Mouse (Mus musculus) heart, embryonic 15.5 days (tissue): ENCODE measurements around the gene Prkar2b. TPM values are rescaled to one million over a fixed set of nuclear protein-coding genes. Genes with fewer than 3 reads are reported as not detected.
A peak's percentile ranks its signal among the peaks of the same experiment; 100 is the strongest.

Experiments used
- ATAC-seq: fragments of 200-750 bp; cut with Nextera tagmentation; replicated peaks from 2 replicates; pipeline ENCODE4 v1.8.0; 2017; ENCODE audit warnings: low read depth, moderate TSS enrichment; ENCODE audit not compliant: insufficient number of reproducible peaks, insufficient read depth, low FRiP score
- H3K27ac ChIP-seq: fragments of 300-500 bp; sonication (generic); 2 replicates; pipeline ENCODE4 v1.5.1; 2015; ENCODE audit warnings: mild to moderate bottlenecking, inconsistent platforms
- H3K27me3 ChIP-seq: fragments of 300-500 bp; sonication (generic); 2 replicates; pipeline ENCODE4 v1.6.1; 2015; ENCODE audit warnings: inconsistent platforms
- H3K36me3 ChIP-seq: fragments of 300-500 bp; sonication (generic); 2 replicates; pipeline ENCODE4 v1.6.1; 2015; ENCODE audit warnings: mild to moderate bottlenecking, inconsistent platforms
- H3K4me1 ChIP-seq: fragments of 300-500 bp; sonication (generic); replicated peaks from 2 replicates; pipeline ENCODE4 v1.6.1; 2015; ENCODE audit warnings: inconsistent platforms
- H3K4me2 ChIP-seq: fragments of 300-500 bp; sonication (generic); 2 replicates; pipeline ENCODE4 v1.6.1; 2015; ENCODE audit warnings: inconsistent platforms, mild to moderate bottlenecking, moderate library complexity
- H3K4me3 ChIP-seq: fragments of 300-500 bp; sonication (generic); 2 replicates; pipeline ENCODE4 v1.5.1; 2015; ENCODE audit warnings: mild to moderate bottlenecking, inconsistent platforms
- H3K9ac ChIP-seq: fragments of 300-500 bp; sonication (generic); 2 replicates; pipeline ENCODE4 v1.6.1; 2015; ENCODE audit warnings: mild to moderate bottlenecking, inconsistent platforms
- H3K9me3 ChIP-seq: fragments of 300-500 bp; sonication (generic); replicated peaks from 2 replicates; pipeline ENCODE4 v1.6.1; 2016; ENCODE audit warnings: inconsistent platforms
- WGBS: fragments of 180-500 bp; shearing (Covaris S2); methylation state at CpG from one replicate; pipeline ENCODE4 v1.1.7; 2015; ENCODE audit warnings: mixed read lengths; 5-methylcytosine and 5-hydroxymethylcytosine counted together
- polyA plus RNA-seq: library from polyadenylated mRNA; unstranded; fragments of >200 nt; fragmentation: Nextera tagmentation; extraction: Ambion mirVana; gene quantifications from 2 replicates; pipeline ENCODE4 v1.2.1, GENCODE M21; 2015

Gene Prkar2b
- polyA plus RNA-seq, 1 experiment from 2014 or later, result 10.2 TPM

- Histone ChIP-seq H3K36me3 (no peaks in the 10 kb centered on the region), H3K9ac (no peak overlapping the region), H3K4me1 (peaks cover 11% of the 10 kb centered on the region), H3K9me3 (no peaks in the 10 kb centered on the region), H3K4me3 (peak overlapping the region; percentile 76), H3K4me2 (peak overlapping the region; percentile 88), H3K27me3 (no peaks in the 10 kb centered on the region), H3K27ac (no peak overlapping the region)
- 55% methylated on average over 6 of the region's 6 CpGs for WGBS
- ATAC-seq, result no peak
These were observed 1.4 kb downstream of the Prkar2b start for GRCm38 (mm10) chr12:32059707-32060106.

GRCm38 (mm10) chr12:32059135-32059534, 2.0 kb downstream of the Prkar2b start:
- Histone ChIP-seq H3K9ac (no peak overlapping the region), H3K27me3 (no peaks in the 10 kb centered on the region), H3K9me3 (no peaks in the 10 kb centered on the region), H3K27ac (no peak overlapping the region), H3K4me3 (no peak overlapping the region), H3K4me1 (peaks cover 15% of the 10 kb centered on the region), H3K36me3 (no peaks in the 10 kb centered on the region), H3K4me2 (0 out of 2 replicates have a peak overlapping the region, but pooled peaks have one; percentile 8)
- 87% methylated on average over 2 of the region's 2 CpGs for WGBS
- ATAC-seq, result no peak

GRCm38 (mm10) chr12:32057461-32058199, 3.5 kb downstream of the Prkar2b start:
- H3K27me3 ChIP-seq, result no peaks in the 10 kb centered on the region
- H3K36me3 ChIP-seq, result no peaks in the 10 kb centered on the region
- WGBS, result 85% methylated on average over 12 of the region's 12 CpGs
- no peak for ATAC-seq
- no peak overlapping the region for H3K4me2 ChIP-seq
- no peaks in the 10 kb centered on the region for H3K9me3 ChIP-seq
- H3K9ac ChIP-seq, result no peak overlapping the region
- no peak overlapping the region for H3K4me3 ChIP-seq
- no peak overlapping the region for H3K27ac ChIP-seq
- H3K4me1 ChIP-seq, result peaks cover 15% of the 10 kb centered on the region

- ATAC-seq, result no peak
- Histone ChIP-seq H3K9me3 (no peaks in the 10 kb centered on the region), H3K27me3 (no peaks in the 10 kb centered on the region), H3K4me2 (no peak overlapping the region), H3K4me1 (peaks cover 11% of the 10 kb centered on the region), H3K9ac (no peak overlapping the region), H3K4me3 (no peak overlapping the region), H3K36me3 (no peaks in the 10 kb centered on the region), H3K27ac (no peak overlapping the region)
- 92% methylated on average over 3 of the region's 3 CpGs for WGBS
These were observed 5.3 kb downstream of the Prkar2b start for GRCm38 (mm10) chr12:32055797-32056196.

- H3K36me3 ChIP-seq, result no peaks in the 10 kb centered on the region
- no peaks in the 10 kb centered on the region for H3K27me3 ChIP-seq
- H3K9me3 ChIP-seq, result no peaks in the 10 kb centered on the region
- H3K4me3 ChIP-seq, result no peak overlapping the region
- H3K4me2 ChIP-seq, result no peak overlapping the region
- no peak for ATAC-seq
- WGBS, result 46% methylated on average over 9 of the region's 9 CpGs
- peaks cover 9% of the 10 kb centered on the region for H3K4me1 ChIP-seq
- H3K9ac ChIP-seq, result no peak overlapping the region
- H3K27ac ChIP-seq, result no peak overlapping the region
These were observed 6.5 kb downstream of the Prkar2b start for GRCm38 (mm10) chr12:32054476-32055166.

GRCm38 (mm10) chr12:32053637-32054366, 7.3 kb downstream of the Prkar2b start:
- Histone ChIP-seq H3K9me3 (no peaks in the 10 kb centered on the region), H3K9ac (no peak overlapping the region), H3K27ac (no peak overlapping the region), H3K4me2 (no peak overlapping the region), H3K4me1 (peaks cover 8% of the 10 kb centered on the region), H3K36me3 (no peaks in the 10 kb centered on the region), H3K4me3 (no peak overlapping the region), H3K27me3 (no peaks in the 10 kb centered on the region)
- no peak for ATAC-seq
- 77% methylated on average over 11 of the region's 11 CpGs for WGBS

GRCm38 (mm10) chr12:32052882-32053281, 8.2 kb downstream of the Prkar2b start:
- Histone ChIP-seq H3K36me3 (no peaks in the 10 kb centered on the region), H3K4me1 (peaks cover 8% of the 10 kb centered on the region), H3K9me3 (no peaks in the 10 kb centered on the region), H3K4me2 (no peak overlapping the region), H3K27me3 (no peaks in the 10 kb centered on the region), H3K27ac (no peak overlapping the region), H3K9ac (no peak overlapping the region), H3K4me3 (no peak overlapping the region)
- ATAC-seq, result no peak
- 80% methylated on average over 4 of the region's 4 CpGs for WGBS

GRCm38 (mm10) chr12:32050165-32050564, 10.9 kb downstream of the Prkar2b start:
- H3K9ac ChIP-seq, result no peak overlapping the region
- 60% methylated on average over 5 of the region's 5 CpGs for WGBS
- H3K4me3 ChIP-seq, result no peak overlapping the region
- no peak overlapping the region for H3K27ac ChIP-seq
- peaks cover 8% of the 10 kb centered on the region for H3K4me1 ChIP-seq
- H3K27me3 ChIP-seq, result no peaks in the 10 kb centered on the region
- H3K36me3 ChIP-seq, result no peaks in the 10 kb centered on the region
- ATAC-seq, result no peak
- H3K9me3 ChIP-seq, result no peaks in the 10 kb centered on the region
- no peak overlapping the region for H3K4me2 ChIP-seq

- Histone ChIP-seq H3K9ac (no peak overlapping the region), H3K36me3 (no peaks in the 10 kb centered on the region), H3K4me2 (no peak overlapping the region), H3K9me3 (no peaks in the 10 kb centered on the region), H3K4me3 (no peak overlapping the region), H3K27me3 (no peaks in the 10 kb centered on the region), H3K27ac (no peak overlapping the region), H3K4me1 (no peaks in the 10 kb centered on the region)
- ATAC-seq, result no peak
- WGBS, result 83% methylated on average over 17 of the region's 17 CpGs
These were observed 15.3 kb downstream of the Prkar2b start for GRCm38 (mm10) chr12:32045566-32046330.

GRCm38 (mm10) chr12:32044487-32045134, 16.5 kb downstream of the Prkar2b start:
- WGBS, result 56% methylated on average over 5 of the region's 5 CpGs
- Histone ChIP-seq H3K4me2 (no peak overlapping the region), H3K36me3 (no peaks in the 10 kb centered on the region), H3K4me3 (no peak overlapping the region), H3K27ac (no peak overlapping the region), H3K27me3 (no peaks in the 10 kb centered on the region), H3K9me3 (no peaks in the 10 kb centered on the region), H3K9ac (no peak overlapping the region), H3K4me1 (no peaks in the 10 kb centered on the region)
- ATAC-seq, result no peak
